Mouse (Mus musculus): ENCODE data around the gene 2310039H08Rik. TPM values are rescaled to one million over a fixed set of nuclear protein-coding genes. Genes with fewer than 3 reads are reported as not detected.
"Not testable (repeated sequence)": the region's sequence is repeated elsewhere in the genome, so short reads cannot be mapped to it uniquely, and the experiment has no call there.

The 2310039H08Rik gene
- polyA plus RNA-seq, 1 experiment from 2014 or later, result 60.2 TPM

DNA sequence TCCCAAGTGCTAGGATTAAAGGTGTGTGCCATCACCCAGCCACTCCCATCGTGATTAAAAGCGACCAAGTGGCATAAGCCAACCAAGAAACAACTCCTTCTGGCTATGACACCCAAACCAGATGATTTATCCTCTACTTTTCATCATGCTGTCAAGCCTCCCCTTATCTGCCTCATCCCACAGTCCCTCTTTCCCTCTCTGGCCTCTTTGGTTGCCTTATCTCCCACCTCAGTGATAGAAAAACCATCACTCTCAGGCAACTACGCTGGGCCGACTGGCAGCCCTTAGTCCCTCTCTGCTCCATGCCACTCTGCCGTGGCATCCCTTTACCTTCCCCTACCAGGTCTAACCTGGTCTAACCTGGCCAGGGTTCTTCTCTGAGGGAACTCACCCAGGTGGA, 14.5 kb downstream of the 2310039H08Rik start:
- H3K27ac ChIP-seq (ENCODE audit: low read length), result no peak overlapping the region
- no peak for ATAC-seq (ENCODE audit: low read depth)
- H3K4me2 ChIP-seq (ENCODE audit: low read depth, low read length), result no peak overlapping the region
- 84% methylated on average over 5 of the region's 5 CpGs for WGBS
- no peaks in the 10 kb centered on the region for H3K36me3 ChIP-seq (ENCODE audit: control insufficient read depth, insufficient read depth, low read length)
- H3K9ac ChIP-seq (ENCODE audit: low read length), result no peak overlapping the region
- H3K4me1 ChIP-seq (replicated peaks; ENCODE audit: control insufficient read depth, insufficient read depth, low read length), result no peaks in the 10 kb centered on the region
- H3K27me3 ChIP-seq (ENCODE audit: control insufficient read depth, insufficient read depth, low read depth, low read length), result no peaks in the 10 kb centered on the region
- no peak overlapping the region for H3K4me3 ChIP-seq (ENCODE audit: low read length)
- no peaks in the 10 kb centered on the region for H3K9me3 ChIP-seq (ENCODE audit: control insufficient read depth, low read length)

DNA sequence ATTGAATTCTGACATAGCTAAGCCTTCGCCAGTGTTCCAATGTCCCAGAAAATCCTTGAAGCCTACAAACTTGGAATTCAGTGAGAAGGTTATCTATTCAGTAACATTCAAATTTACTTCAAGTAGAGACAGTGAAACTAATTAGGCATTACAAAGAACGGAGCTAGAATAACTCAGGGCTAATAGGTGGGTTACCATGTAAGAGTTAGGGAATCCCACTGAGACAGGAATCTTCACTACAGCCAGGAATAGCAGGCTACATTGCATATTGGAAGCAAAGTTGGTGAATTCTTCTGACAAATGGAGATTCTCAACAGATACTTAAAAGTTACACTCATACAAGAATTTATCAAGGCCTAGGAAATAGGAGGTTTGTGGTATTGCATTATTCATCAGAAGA, 15.5 kb downstream of the 2310039H08Rik start:
- H3K9me3 ChIP-seq (ENCODE audit: control insufficient read depth, low read length); H3K4me3 ChIP-seq (ENCODE audit: low read length); H3K36me3 ChIP-seq (ENCODE audit: control insufficient read depth, insufficient read depth, low read length); H3K4me1 ChIP-seq (replicated peaks; ENCODE audit: control insufficient read depth, insufficient read depth, low read length); H3K4me2 ChIP-seq (ENCODE audit: low read depth, low read length); H3K27me3 ChIP-seq (ENCODE audit: control insufficient read depth, insufficient read depth, low read depth, low read length); H3K9ac ChIP-seq (ENCODE audit: low read length); H3K27ac ChIP-seq (ENCODE audit: low read length); ATAC-seq (ENCODE audit: low read depth): not testable (repeated sequence)
- 64% methylated on average over 2 of the region's 2 CpGs for WGBS

DNA sequence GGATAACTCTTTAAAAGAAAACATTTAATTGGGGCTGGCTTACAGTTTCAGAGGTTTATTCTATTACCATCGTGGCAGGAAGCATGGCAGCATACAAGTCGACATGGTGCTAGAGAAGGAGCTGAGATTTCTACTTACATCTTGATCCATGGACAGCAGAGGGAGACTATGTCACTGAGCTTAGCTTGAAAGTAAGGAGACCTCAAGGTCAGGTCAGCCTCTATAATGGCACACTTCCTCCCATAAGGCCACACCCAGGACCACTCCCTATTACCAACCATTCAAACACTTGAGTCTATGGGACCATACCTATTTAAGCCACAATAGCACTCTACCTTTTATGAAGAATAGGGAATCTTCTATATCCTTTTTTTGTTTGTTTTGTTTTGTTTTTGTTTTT, 20.5 kb downstream of the 2310039H08Rik start:
- WGBS, result 78% methylated on average over 2 of the region's 2 CpGs
- Histone ChIP-seq H3K9ac (ENCODE audit: low read length) (no peak overlapping the region), H3K4me2 (ENCODE audit: low read depth, low read length) (no peak overlapping the region), H3K4me3 (ENCODE audit: low read length) (no peak overlapping the region), H3K27ac (ENCODE audit: low read length) (no peak overlapping the region), H3K36me3 (ENCODE audit: control insufficient read depth, insufficient read depth, low read length) (no peaks in the 10 kb centered on the region), H3K9me3 (ENCODE audit: control insufficient read depth, low read length) (no peaks in the 10 kb centered on the region), H3K4me1 (replicated peaks; ENCODE audit: control insufficient read depth, insufficient read depth, low read length) (no peaks in the 10 kb centered on the region), H3K27me3 (ENCODE audit: control insufficient read depth, insufficient read depth, low read depth, low read length) (no peaks in the 10 kb centered on the region)
- no peak for ATAC-seq (ENCODE audit: low read depth)

DNA sequence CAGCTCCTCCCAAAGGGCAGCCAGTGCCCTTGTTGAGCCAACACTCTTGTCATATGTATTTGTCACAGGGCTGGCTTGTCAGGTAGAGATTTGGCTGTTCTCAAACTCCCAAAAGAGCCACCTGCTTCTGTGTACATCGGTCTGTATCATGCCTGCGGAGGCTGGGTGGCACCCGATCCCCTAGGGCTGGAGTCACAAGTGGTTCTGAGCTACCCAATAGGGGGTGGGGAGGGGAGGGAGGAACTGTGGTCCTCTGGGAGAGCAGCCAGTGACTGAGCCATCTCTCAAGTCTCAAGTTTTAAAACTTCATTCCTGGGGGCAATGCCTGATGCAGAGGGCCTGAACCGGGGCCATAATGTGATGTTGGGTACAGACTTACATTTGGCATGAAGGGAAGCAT, 24.3 kb downstream of the 2310039H08Rik start:
- H3K27me3 ChIP-seq (ENCODE audit: control insufficient read depth, insufficient read depth, low read depth, low read length), result no peaks in the 10 kb centered on the region
- H3K9ac ChIP-seq (ENCODE audit: low read length), result no peak overlapping the region
- no peak overlapping the region for H3K4me2 ChIP-seq (ENCODE audit: low read depth, low read length)
- 86% methylated on average over 4 of the region's 4 CpGs for WGBS
- ATAC-seq (ENCODE audit: low read depth), result no peak
- peaks cover 13% of the 10 kb centered on the region for H3K36me3 ChIP-seq (ENCODE audit: control insufficient read depth, insufficient read depth, low read length)
- H3K4me1 ChIP-seq (replicated peaks; ENCODE audit: control insufficient read depth, insufficient read depth, low read length), result no peaks in the 10 kb centered on the region
- H3K4me3 ChIP-seq (ENCODE audit: low read length), result no peak overlapping the region
- no peaks in the 10 kb centered on the region for H3K9me3 ChIP-seq (ENCODE audit: control insufficient read depth, low read length)
- H3K27ac ChIP-seq (ENCODE audit: low read length), result no peak overlapping the region

DNA sequence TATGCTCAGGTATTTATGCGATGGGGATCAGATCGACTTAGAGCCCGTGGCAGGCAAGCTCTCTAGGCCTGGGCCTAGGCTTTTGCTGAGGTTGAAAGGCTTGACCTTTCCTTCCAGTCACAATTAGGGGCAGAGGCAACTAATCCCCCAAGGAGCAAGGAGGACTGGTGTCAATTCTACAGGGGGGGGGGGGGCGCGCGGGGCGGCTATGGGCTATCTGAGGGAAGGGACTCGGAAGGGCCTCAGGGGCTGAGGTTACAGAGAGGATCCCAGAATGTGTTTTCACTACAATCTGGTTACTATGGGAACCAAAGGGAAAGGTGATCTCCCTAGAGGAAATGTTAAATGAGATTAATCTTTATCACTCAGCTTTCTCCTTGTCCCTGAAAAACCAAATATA, 25.0 kb downstream of the 2310039H08Rik start:
- no peaks in the 10 kb centered on the region for H3K9me3 ChIP-seq (ENCODE audit: control insufficient read depth, low read length)
- ATAC-seq (ENCODE audit: low read depth), result no peak
- H3K36me3 ChIP-seq (ENCODE audit: control insufficient read depth, insufficient read depth, low read length), result peaks cover 13% of the 10 kb centered on the region
- no peaks in the 10 kb centered on the region for H3K4me1 ChIP-seq (replicated peaks; ENCODE audit: control insufficient read depth, insufficient read depth, low read length)
- H3K9ac ChIP-seq (ENCODE audit: low read length), result no peak overlapping the region
- H3K4me2 ChIP-seq (ENCODE audit: low read depth, low read length), result no peak overlapping the region
- no peak overlapping the region for H3K27ac ChIP-seq (ENCODE audit: low read length)
- no peak overlapping the region for H3K4me3 ChIP-seq (ENCODE audit: low read length)
- no peaks in the 10 kb centered on the region for H3K27me3 ChIP-seq (ENCODE audit: control insufficient read depth, insufficient read depth, low read depth, low read length)
- 47% methylated on average over 7 of the region's 8 CpGs for WGBS

DNA sequence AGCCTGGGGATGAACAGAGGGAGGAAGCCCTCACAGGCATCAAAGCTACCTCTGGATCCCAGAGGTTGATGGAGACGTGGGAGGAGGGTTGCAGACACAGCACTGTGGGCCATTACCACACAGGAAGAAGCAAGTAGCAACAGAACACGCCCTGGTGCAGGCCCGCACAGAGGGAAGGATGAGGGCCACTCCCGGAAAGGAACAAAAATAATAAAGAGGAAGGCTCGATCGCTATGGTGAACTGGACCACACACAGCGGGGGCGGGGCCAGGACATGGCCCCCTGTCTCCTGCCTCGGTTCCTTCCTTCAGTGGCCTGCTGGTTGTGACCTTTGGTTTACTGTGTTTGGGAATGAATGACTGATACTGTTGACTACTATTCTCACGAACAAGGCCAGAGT, 27.2 kb downstream of the 2310039H08Rik start:
- Histone ChIP-seq H3K4me2 (ENCODE audit: low read depth, low read length) (no peak overlapping the region), H3K9me3 (ENCODE audit: control insufficient read depth, low read length) (no peaks in the 10 kb centered on the region), H3K27ac (ENCODE audit: low read length) (no peak overlapping the region), H3K4me1 (replicated peaks; ENCODE audit: control insufficient read depth, insufficient read depth, low read length) (no peaks in the 10 kb centered on the region), H3K36me3 (ENCODE audit: control insufficient read depth, insufficient read depth, low read length) (peaks cover 13% of the 10 kb centered on the region), H3K4me3 (ENCODE audit: low read length) (no peak overlapping the region), H3K9ac (ENCODE audit: low read length) (no peak overlapping the region), H3K27me3 (ENCODE audit: control insufficient read depth, insufficient read depth, low read depth, low read length) (no peaks in the 10 kb centered on the region)
- WGBS, result 77% methylated on average over 10 of the region's 10 CpGs
- ATAC-seq (ENCODE audit: low read depth), result no peak

DNA sequence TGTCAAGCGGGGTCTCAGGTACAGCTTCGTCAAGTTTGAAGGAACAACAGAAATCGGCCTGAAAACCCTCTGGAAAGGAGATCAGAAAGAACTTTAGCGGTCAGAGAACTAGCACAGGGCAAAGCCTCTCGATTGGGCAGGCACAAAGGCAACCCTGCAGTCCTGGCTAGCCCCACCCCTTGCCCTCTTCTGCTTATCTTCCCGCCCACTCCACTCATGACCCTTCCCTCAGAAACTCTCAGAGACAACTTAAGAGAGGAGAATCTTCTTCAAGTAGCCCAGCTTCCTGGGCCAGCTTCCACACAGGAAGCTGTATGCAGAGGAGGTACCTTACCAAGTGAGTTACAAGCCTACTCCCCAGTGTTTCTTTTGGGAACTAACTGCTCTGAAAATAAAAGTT, 29.3 kb downstream of the 2310039H08Rik start:
- ATAC-seq (ENCODE audit: low read depth), result no peak
- Histone ChIP-seq H3K36me3 (ENCODE audit: control insufficient read depth, insufficient read depth, low read length) (peaks cover 19% of the 10 kb centered on the region), H3K27ac (ENCODE audit: low read length) (no peak overlapping the region), H3K4me3 (ENCODE audit: low read length) (no peak overlapping the region), H3K27me3 (ENCODE audit: control insufficient read depth, insufficient read depth, low read depth, low read length) (no peaks in the 10 kb centered on the region), H3K4me1 (replicated peaks; ENCODE audit: control insufficient read depth, insufficient read depth, low read length) (no peaks in the 10 kb centered on the region), H3K9ac (ENCODE audit: low read length) (no peak overlapping the region), H3K9me3 (ENCODE audit: control insufficient read depth, low read length) (no peaks in the 10 kb centered on the region), H3K4me2 (ENCODE audit: low read depth, low read length) (no peak overlapping the region)
- 87% methylated on average over 6 of the region's 6 CpGs for WGBS

DNA sequence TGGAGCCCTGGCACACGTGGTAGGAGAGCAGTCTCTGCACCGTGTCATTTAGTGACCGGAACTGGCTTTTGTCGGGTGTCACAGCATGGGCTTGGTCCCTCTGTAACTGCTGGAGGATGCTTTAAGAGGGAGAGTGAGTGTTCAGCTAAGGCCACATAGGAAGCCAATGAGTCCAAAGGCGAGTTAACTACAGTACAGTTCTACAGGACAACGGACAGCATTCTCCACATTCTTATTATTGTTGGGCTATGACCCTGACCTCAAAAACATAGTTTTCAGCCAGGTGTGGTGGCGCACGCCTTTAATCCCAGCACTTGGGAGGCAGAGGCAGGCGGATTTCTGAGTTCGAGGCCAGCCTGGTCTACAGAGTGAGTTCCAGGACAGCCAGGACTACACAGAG, 35.9 kb downstream of the 2310039H08Rik start:
- no peaks in the 10 kb centered on the region for H3K9me3 ChIP-seq (ENCODE audit: control insufficient read depth, low read length)
- no peak for ATAC-seq (ENCODE audit: low read depth)
- peaks cover 19% of the 10 kb centered on the region for H3K36me3 ChIP-seq (ENCODE audit: control insufficient read depth, insufficient read depth, low read length)
- no peaks in the 10 kb centered on the region for H3K4me1 ChIP-seq (replicated peaks; ENCODE audit: control insufficient read depth, insufficient read depth, low read length)
- WGBS, result 87% methylated on average over 10 of the region's 10 CpGs
- H3K4me3 ChIP-seq (ENCODE audit: low read length), result no peak overlapping the region
- no peaks in the 10 kb centered on the region for H3K27me3 ChIP-seq (ENCODE audit: control insufficient read depth, insufficient read depth, low read depth, low read length)
- no peak overlapping the region for H3K4me2 ChIP-seq (ENCODE audit: low read depth, low read length)
- H3K27ac ChIP-seq (ENCODE audit: low read length), result no peak overlapping the region
- no peak overlapping the region for H3K9ac ChIP-seq (ENCODE audit: low read length)

DNA sequence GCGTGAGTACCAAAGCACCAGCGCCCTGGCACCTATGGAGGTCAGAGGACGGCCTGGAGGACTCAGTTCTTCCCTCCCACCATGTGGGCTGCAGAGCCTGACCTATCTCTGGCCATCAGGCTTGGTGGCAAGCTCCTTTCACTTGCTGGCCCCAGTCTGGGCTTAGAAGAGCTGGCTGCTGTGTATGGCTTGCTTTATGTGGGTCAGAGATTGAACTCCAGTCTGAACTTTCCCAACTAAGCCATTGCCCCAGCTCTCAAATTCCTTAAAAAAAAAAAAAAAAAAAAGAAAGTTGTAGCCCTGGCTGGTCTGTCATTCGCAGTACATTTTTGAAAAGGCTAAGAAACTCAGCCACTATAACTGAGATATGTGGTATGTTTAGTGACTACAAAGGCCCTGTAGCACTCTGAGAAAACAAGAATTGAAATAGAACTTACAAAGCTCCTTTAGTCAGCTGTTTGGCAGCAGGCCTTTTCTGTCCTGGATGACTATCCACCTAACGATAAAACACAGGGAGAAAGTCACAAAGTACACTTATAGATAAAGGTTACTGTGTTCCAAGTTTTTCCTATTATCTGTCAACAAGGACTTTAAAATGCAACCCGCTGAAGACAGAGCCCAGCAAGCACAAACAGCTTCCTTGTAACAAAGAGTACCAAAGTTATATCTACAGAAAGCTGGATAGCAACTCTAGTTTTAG, 36.8 kb downstream of the 2310039H08Rik start:
- no peaks in the 10 kb centered on the region for H3K4me1 ChIP-seq (replicated peaks; ENCODE audit: control insufficient read depth, insufficient read depth, low read length)
- WGBS, result 84% methylated on average over 6 of the region's 6 CpGs
- no peak overlapping the region for H3K4me2 ChIP-seq (ENCODE audit: low read depth, low read length)
- peaks cover 19% of the 10 kb centered on the region for H3K36me3 ChIP-seq (ENCODE audit: control insufficient read depth, insufficient read depth, low read length)
- ATAC-seq (ENCODE audit: low read depth), result no peak
- H3K4me3 ChIP-seq (ENCODE audit: low read length), result no peak overlapping the region
- H3K9me3 ChIP-seq (ENCODE audit: control insufficient read depth, low read length), result no peaks in the 10 kb centered on the region
- H3K27me3 ChIP-seq (ENCODE audit: control insufficient read depth, insufficient read depth, low read depth, low read length), result no peaks in the 10 kb centered on the region
- no peak overlapping the region for H3K27ac ChIP-seq (ENCODE audit: low read length)
- no peak overlapping the region for H3K9ac ChIP-seq (ENCODE audit: low read length)

DNA sequence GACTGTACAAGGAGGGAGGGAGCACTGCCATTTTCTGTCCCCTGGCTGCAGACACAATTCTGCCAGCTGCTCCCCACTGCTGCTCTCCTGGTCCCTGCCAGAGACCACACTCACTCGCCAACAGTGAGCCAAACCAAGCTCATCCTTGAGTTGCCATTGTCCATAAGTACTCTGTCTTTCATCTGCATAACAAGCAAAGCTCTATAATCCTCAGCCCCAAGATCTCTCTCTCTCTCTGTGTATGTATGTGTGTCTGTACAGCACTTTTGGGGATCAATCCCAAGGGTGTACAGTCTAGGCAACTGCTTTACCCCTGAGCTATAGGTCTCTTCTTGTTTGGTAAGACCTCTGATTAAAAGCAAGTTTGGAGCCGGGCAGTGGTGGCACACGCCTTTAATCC, 38.2 kb downstream of the 2310039H08Rik start:
- Histone ChIP-seq H3K4me2 (ENCODE audit: low read depth, low read length) (no peak overlapping the region), H3K36me3 (ENCODE audit: control insufficient read depth, insufficient read depth, low read length) (peaks cover 17% of the 10 kb centered on the region)

More for the DNA sequence above, 38.2 kb downstream of the 2310039H08Rik start:
- Histone ChIP-seq H3K4me3 (ENCODE audit: low read length) (no peak overlapping the region), H3K9me3 (ENCODE audit: control insufficient read depth, low read length) (no peaks in the 10 kb centered on the region), H3K4me1 (replicated peaks; ENCODE audit: control insufficient read depth, insufficient read depth, low read length) (no peaks in the 10 kb centered on the region), H3K27ac (ENCODE audit: low read length) (no peak overlapping the region), H3K27me3 (ENCODE audit: control insufficient read depth, insufficient read depth, low read depth, low read length) (no peaks in the 10 kb centered on the region), H3K9ac (ENCODE audit: low read length) (no peak overlapping the region)
- WGBS, result 85% methylated on average over 3 of the region's 3 CpGs
- no peak for ATAC-seq (ENCODE audit: low read depth)
